Mouse (Mus musculus): ENCODE measurements around the gene Ostf1. TPM values are rescaled to one million over a fixed set of nuclear protein-coding genes. Genes with fewer than 3 reads are reported as not detected.

Gene Ostf1
- total RNA-seq (2021) = 10 to 100 TPM; 16.2 to 16.8 TPM

DNA sequence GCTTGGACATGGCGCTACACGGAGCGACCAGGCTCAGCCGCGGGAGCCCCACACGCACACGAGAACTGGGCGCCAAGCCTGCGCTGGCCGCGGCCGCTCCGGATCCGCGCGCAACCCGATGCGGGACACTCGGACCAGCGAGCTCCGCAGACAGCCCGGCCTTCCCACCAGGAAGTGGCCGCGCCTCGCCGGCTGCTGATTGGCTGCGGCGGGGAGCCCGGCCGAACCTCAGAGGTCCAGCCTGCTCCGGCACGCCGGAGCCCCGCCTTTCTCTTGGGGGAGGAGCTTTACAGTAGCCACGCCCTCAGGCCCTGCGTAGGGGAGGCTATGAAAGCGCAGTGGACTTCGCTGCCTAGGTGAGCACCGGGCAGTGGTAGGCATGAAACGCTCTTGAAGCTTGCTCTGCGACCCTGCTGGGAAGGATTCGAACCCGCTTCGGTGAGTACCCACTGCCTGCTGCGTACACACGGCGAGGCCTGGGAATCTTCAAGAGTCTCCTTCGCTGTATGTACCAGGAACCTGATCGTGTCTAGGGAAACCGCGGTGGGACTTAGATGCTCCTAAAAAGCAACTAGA, at the start of gene Ostf1, which contains the start of gene Nmrk1:
Gene Ostf1, minus strand, starts transcription at position 180 of the 576 bp plus-strand sequence.
Gene Nmrk1, plus strand, starts transcription at position 307 of the 576 bp plus-strand sequence.
- intact Hi-C loops (cut with DNase I) = loop anchor here (2.0 kb wide), 2 partner anchors 39 to 81 kb away; partner anchors contain the start of genes Carnmt1 and D030056L22Rik
- DNase-seq (ENCODE audit: low spot score in 2 of 2) = peak; percentile 91 to 94

GRCm38 (mm10) chr19:18673116-18673515, 41.5 kb upstream of the Ostf1 start:
- intact Hi-C loops (cut with DNase I) = no loop called here
- DNase-seq (ENCODE audit: low spot score in 2 of 2) = no peak

- intact Hi-C loops (cut with DNase I) = no loop called here
- DNase-seq (ENCODE audit: low spot score in 2 of 2) = no peak
These were observed 40.9 kb upstream of the Ostf1 start for GRCm38 (mm10) chr19:18672498-18672897.

DNA sequence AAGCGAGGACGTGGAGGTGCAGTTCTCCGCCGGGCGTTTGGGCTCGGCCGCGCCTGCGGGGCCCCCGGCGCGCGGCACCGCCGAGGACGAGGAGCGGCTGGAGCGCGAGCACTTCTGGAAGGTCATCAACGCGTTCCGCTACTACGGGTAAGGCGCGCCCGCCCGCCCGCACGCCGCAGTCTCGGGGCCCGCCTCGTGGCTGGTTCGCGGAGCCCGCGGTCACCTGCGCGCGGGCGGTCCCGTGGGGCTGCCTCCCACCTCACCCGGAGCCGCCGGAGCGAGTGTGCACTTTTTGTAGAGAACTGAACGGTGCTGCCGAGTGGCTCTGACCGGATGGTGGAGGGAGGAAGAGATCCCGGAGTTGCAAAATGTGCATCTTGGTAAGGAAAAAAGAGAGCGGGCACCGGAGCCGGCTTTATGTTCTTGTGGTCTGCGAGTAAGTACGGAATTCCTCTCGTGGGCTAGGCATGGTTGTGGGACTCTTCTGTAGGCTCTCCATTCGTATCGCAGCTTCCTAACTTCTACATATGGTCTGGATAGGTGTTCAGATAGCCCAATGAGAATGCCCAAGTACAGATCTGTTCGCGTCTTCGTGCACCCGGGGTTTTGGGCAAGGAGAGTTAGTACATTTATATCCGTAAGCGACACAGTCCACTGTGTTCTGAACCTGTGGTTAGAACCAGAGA, 39.6 kb upstream of the Ostf1 start:
- peak; percentile 45 to 49 for DNase-seq (ENCODE audit: low spot score in 2 of 2)
- intact Hi-C loops (cut with DNase I) = loop anchor here (2.0 kb wide), 1 partner anchor 40 kb away; the partner anchor contains the start of genes Nmrk1 and Ostf1

DNA sequence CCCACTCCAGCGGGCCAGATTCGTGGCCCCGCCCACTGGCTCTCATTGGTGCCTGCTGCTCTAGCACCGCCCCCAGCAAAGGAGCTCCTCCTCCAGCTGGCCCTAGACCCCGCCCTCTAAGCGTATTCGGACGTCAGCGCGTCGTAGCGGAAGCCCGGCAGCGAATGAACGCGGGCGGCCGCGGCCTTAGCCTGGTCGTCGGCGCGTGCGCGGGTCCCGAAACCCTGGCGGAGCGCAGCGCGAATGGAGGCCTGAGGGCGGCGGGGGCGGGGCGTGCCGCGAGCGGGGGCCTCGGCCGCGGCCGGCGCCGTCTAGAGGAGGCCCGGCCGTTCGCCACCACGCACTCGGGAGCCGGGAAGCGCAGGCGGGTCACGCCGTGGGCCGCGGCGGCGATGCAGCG, 39.0 kb upstream of the Ostf1 start, which contains the start of gene Carnmt1:
Gene Carnmt1, plus strand, starts transcription at position 157 of the 400 bp plus-strand sequence.
- DNase-seq (ENCODE audit: low spot score in 2 of 2) = peak; percentile 97 to 98
- intact Hi-C loops (cut with DNase I) = loop anchor here (2.0 kb wide), 1 partner anchor 40 kb away; the partner anchor contains the start of genes Nmrk1 and Ostf1

- DNase-seq (ENCODE audit: low spot score in 2 of 2) = no peak
- intact Hi-C loops (cut with DNase I) = no loop called here
These were observed 37.9 kb upstream of the Ostf1 start for GRCm38 (mm10) chr19:18669551-18669950.

GRCm38 (mm10) chr19:18666966-18667365, 35.3 kb upstream of the Ostf1 start:
- intact Hi-C loops (cut with DNase I) = no loop called here
- DNase-seq (ENCODE audit: low spot score in 2 of 2) = no peak

GRCm38 (mm10) chr19:18663904-18664303, 32.3 kb upstream of the Ostf1 start:
- DNase-seq (ENCODE audit: low spot score in 2 of 2) = no peak

GRCm38 (mm10) chr19:18661683-18662082, 30.1 kb upstream of the Ostf1 start:
- intact Hi-C loops (cut with DNase I) = no loop called here
- DNase-seq (ENCODE audit: low spot score in 2 of 2) = no peak

More at GRCm38 (mm10) chr19:18663904-18664303, 32.3 kb upstream of the Ostf1 start:
- intact Hi-C loops (cut with DNase I) = no loop called here

- DNase-seq (ENCODE audit: low spot score in 2 of 2) = no peak
- intact Hi-C loops (cut with DNase I) = no loop called here
These were observed 28.8 kb upstream of the Ostf1 start for GRCm38 (mm10) chr19:18660466-18660865.

- no peak for DNase-seq (ENCODE audit: low spot score in 2 of 2)
- intact Hi-C loops (cut with DNase I) = no loop called here
These were observed 27.7 kb upstream of the Ostf1 start for GRCm38 (mm10) chr19:18659349-18659748.

DNA sequence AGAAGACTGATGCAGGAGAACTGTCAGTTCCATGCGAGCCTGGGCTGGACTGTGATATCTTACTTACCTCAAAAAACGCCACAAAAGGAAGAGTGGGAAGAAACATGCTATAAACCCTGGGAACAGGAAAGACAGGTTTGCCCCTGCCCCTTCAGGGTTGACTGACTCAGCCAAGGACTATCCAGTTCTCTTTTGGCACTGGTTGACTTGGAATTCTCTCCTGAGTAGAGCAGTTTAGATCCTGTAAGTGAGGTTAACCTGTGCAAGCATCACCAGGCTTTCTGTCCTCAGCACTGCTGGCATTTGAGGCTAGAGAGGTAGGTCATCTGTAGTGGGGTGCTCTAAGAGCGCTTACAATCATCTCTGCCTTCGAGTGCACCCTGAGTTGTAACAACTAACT, 26.9 kb upstream of the Ostf1 start:
- DNase-seq (ENCODE audit: low spot score in 2 of 2) = no peak
- intact Hi-C loops (cut with DNase I) = no loop called here

GRCm38 (mm10) chr19:18655999-18656398, 24.4 kb upstream of the Ostf1 start:
- no peak for DNase-seq (ENCODE audit: low spot score in 2 of 2)
- intact Hi-C loops (cut with DNase I) = no loop called here

DNA sequence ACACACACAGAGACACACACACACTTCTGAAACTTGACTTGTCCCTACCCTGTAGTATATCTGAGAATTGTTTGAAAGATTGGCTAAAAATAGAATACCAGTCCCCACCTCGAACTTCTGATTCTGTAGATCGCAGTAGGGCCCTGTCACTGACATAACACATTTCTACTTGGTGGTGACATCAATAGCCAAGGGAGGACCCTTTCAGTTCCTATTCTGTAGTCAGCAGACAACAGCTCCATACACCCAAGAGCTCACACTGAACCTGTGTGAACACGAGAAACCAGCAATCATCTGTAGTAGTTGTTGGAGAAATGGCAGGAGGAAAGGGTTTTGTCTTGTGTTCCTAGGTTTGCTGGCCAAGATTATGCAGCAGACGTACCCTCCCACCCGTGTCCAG, 23.4 kb upstream of the Ostf1 start:
- intact Hi-C loops (cut with DNase I) = no loop called here
- no peak for DNase-seq (ENCODE audit: low spot score in 2 of 2)

DNA sequence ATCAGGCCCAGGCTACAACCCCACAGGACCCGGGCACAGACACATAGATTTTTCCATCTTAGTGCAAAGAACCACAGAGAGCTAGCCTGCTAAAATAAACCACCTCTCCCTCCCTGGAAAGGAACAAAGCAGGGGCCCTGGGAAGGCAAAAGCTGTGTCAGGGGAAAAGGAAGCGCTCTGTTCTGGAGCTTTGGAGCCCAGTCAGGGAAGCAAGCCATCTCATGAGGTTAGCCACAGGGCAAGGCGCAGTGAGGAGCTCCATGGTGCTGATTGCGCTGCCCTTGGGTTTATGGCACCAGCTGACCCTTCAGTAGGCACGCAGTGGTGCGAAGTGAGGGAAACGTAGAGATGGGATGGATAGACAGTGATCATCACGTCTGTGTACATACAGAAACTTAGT, 22.7 kb upstream of the Ostf1 start:
- DNase-seq (ENCODE audit: low spot score in 2 of 2) = no peak
- intact Hi-C loops (cut with DNase I) = no loop called here

DNA sequence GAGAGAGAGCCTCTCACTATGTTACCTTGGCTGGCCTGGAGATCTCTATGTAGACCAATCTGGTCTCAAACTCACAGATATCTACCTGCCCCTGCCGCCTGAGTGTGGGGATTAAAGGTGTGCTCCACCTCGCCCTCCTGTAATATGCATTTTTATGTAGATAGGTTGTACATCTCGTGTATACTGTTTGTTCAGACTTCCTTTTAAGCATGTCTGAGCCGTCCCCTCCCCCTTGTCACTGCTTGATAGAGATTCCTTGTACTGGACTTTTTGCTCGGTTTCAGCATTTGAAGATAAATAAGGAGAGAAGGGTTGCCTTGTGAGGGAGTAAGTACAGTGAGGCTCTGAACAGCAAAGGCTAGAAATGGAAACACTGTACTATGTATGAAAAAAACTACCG, 21.4 kb upstream of the Ostf1 start:
- no peak for DNase-seq (ENCODE audit: low spot score in 2 of 2)
- intact Hi-C loops (cut with DNase I) = no loop called here

GRCm38 (mm10) chr19:18652592-18652991, 21.0 kb upstream of the Ostf1 start:
- intact Hi-C loops (cut with DNase I) = no loop called here
- DNase-seq (ENCODE audit: low spot score in 2 of 2) = no peak

DNA sequence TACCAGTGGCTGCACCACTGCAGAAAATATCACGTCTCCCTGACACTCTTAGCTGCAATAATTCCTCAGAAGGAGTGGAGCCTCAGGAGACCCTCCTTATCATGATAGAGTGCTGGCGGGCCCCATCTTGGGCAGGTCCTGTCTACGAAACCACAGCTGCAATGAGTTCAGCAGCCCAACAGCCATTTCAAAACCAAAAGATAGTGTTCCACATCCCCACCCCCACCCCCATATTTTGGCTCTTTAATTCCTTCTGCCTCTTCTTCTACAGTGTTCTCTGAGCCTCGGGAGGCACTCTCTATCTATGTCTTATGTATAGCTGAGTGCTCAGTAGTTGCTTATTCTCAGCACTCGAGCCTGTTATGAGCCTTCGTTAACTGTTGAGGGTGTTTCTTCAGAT, 18.9 kb upstream of the Ostf1 start:
- no peak for DNase-seq (ENCODE audit: low spot score in 2 of 2)
- intact Hi-C loops (cut with DNase I) = no loop called here

- intact Hi-C loops (cut with DNase I) = no loop called here
- no peak for DNase-seq (ENCODE audit: low spot score in 2 of 2)
These were observed 18.3 kb upstream of the Ostf1 start for GRCm38 (mm10) chr19:18649955-18650354.

DNA sequence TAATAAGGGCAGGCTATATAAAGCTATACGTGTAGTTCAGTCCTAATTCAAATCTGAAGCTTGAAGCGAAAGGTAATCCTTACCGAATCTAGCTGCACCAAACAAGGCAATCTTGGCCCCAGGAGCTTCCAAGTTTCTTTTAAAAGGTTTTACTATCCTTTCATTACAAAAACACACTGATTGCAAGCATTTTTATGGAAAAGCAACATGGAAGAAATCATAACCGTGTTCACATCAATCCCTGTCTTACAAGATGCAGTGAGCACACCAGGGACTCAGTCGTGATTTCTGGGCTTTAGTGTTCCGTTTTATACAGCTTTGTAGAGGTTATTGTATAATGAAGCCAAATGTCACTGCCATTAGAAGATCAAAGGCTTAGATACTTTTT, 16.9 kb upstream of the Ostf1 start:
- intact Hi-C loops (cut with DNase I) = no loop called here
- no peak for DNase-seq (ENCODE audit: low spot score in 2 of 2)

All from left cerebral cortex, postnatal 25 days (tissue).